Mouse (Mus musculus) C2C12 (cell line): Measurements from ENCODE around the gene AC134908.4. TPM values are rescaled to one million over a fixed set of nuclear protein-coding genes. Genes with fewer than 3 reads are reported as not detected.

Experiments
- H3K27me3 ChIP-seq: one replicate; pipeline ENCODE4 v1.6.1; 2011; ENCODE audit not compliant: control insufficient read depth, insufficient read depth, insufficient read length
- H3K36me3 ChIP-seq: one replicate; pipeline ENCODE4 v1.6.1; 2011; ENCODE audit not compliant: control insufficient read depth, insufficient read depth
- H3K4me3 ChIP-seq: one replicate; pipeline ENCODE4 v1.5.1; 2011; ENCODE audit warnings: mild to moderate bottlenecking, control low read depth; ENCODE audit not compliant: poor library complexity, insufficient read depth, severe bottlenecking
- H3K79me2 ChIP-seq: one replicate; pipeline ENCODE4 v1.6.1; 2011; ENCODE audit not compliant: control insufficient read depth, insufficient read depth
- H3K79me3 ChIP-seq: one replicate; pipeline ENCODE4 v1.6.1; 2011; ENCODE audit warnings: low read depth, control low read depth
- H3ac ChIP-seq: one replicate; pipeline ENCODE3; 2011; ENCODE audit warnings: low read depth; ENCODE audit not compliant: control insufficient read depth, insufficient read length
- CEBPB ChIP-seq: IDR thresholded peaks from one replicate; pipeline ENCODE4 v1.6.1; 2011; ENCODE audit warnings: low read depth, mild to moderate bottlenecking, control low read depth, moderate library complexity
- CTCF ChIP-seq: IDR thresholded peaks from one replicate; pipeline ENCODE4 v1.5.1; 2011; ENCODE audit not compliant: control insufficient read depth, insufficient read depth, insufficient read length
- FOSL1 ChIP-seq: IDR thresholded peaks from one replicate; pipeline ENCODE4 v1.8.0; 2011; ENCODE audit warnings: mild to moderate bottlenecking, low read length; ENCODE audit not compliant: poor library complexity, insufficient read depth, severe bottlenecking
- MAX ChIP-seq: IDR thresholded peaks from one replicate; pipeline ENCODE4 v1.6.1; 2011; ENCODE audit warnings: mild to moderate bottlenecking, control low read depth
- MYOD1 ChIP-seq: IDR thresholded peaks from one replicate; pipeline ENCODE4 v1.6.1; 2011; ENCODE audit warnings: low read depth; ENCODE audit not compliant: control insufficient read depth, insufficient read length
- MYOG ChIP-seq: IDR thresholded peaks from one replicate; pipeline ENCODE4 v1.6.1; 2011; ENCODE audit not compliant: control insufficient read depth, insufficient read length; ENCODE audit errors: extremely low read depth
- USF1 ChIP-seq: IDR thresholded peaks from one replicate; pipeline ENCODE4 v1.6.1; 2011; ENCODE audit warnings: low read depth, mild to moderate bottlenecking, control low read depth, moderate library complexity
- polyA plus RNA-seq: library from polyadenylated mRNA; unstranded; fragments of >200 nt; fragmentation: generic; extraction: Trizol; gene quantifications from one replicate; pipeline ENCODE4 v1.2.1, GENCODE M21; 2012; ENCODE audit warnings: missing spikeins

AC134908.4 gene
- polyA plus RNA-seq, 1 experiment, result not detected

DNA sequence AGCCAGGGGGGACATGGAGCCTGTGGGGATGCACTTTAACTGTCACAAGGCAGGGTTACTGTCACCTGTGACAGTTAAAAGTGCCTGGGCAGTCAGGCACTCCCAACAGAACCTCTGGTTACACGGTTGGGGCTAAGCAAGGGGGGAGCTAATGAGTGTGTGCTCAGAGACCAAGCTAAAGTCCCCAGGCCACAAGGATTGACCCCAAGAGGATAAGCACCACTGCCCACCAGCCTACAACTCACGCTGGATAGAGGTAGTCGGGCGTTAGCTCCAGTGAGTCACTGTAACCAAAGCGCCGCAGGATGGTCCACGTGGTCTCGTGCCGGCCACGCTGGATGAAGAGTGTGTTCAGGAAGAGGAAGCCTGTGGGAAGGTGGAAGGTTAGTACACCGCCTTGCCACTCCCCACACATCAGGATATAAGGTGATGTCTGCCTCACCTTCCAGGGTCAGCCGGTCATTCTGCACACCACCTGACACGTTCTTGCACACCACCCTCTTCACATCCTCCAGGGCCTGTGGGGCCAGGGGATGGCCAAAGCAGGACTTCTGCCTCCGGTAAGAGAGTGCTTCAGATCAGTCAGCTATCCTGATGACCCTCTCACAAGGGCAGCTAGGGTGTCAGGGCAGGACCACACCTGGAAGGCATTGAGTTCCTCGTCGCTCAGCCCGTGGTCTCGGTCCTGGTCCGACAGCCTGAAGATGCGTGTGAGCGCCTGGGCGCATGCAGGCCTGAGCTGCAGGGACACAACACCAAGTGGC is 45.8 kb upstream of the AC134908.4 start, which contains the start of gene Gm20683:
Gene Gm20683, minus strand, starts transcription at position 647 of the 764 bp plus-strand sequence.
- peaks cover 23% of the 10 kb centered on the region for H3K79me2 ChIP-seq
- H3ac ChIP-seq, result no peak within 1 kb of the TSS
- H3K79me3 ChIP-seq, result peaks cover 5% of the 10 kb centered on the region
- no peaks in the 10 kb centered on the region for H3K27me3 ChIP-seq
- H3K36me3 ChIP-seq, result peaks cover 41% of the 10 kb centered on the region
- no peak for TF ChIP-seq MYOD1
- TF ChIP-seq CTCF, result no peak
- no peak for TF ChIP-seq FOSL1
- TF ChIP-seq CEBPB, result no peak
- TF ChIP-seq MAX, result no peak
- H3K4me3 ChIP-seq, result no peak within 1 kb of the TSS

DNA sequence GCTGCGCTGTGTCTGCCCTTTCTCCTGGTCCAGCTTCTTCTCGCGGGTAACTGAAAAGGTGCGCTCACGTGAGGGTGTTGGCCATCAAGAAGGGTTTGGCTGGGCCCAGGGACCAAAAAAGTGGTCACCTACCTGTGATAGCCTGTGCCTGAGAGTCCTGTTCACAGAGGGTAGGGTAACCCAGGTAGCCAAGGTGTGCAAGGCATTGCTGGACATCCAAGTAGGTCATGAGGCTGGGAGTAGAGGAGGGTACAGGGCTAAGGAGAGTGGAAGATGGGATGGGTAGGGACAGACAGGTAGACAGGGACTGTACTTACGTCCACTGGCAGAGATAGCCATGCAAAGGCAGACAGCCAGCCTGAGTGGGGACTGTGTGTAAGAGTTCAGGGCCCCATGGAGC is 45.1 kb upstream of the AC134908.4 start:
- Histone ChIP-seq H3K36me3 (peaks cover 38% of the 10 kb centered on the region), H3K4me3 (no peak overlapping the region), H3K79me3 (peaks cover 5% of the 10 kb centered on the region), H3ac (no peak overlapping the region), H3K79me2 (peaks cover 23% of the 10 kb centered on the region), H3K27me3 (no peaks in the 10 kb centered on the region)
- TF ChIP-seq MYOD1 (no peak), MAX (no peak), MYOG (no peak), CTCF (no peak), USF1 (no peak), CEBPB (no peak), FOSL1 (no peak)

DNA sequence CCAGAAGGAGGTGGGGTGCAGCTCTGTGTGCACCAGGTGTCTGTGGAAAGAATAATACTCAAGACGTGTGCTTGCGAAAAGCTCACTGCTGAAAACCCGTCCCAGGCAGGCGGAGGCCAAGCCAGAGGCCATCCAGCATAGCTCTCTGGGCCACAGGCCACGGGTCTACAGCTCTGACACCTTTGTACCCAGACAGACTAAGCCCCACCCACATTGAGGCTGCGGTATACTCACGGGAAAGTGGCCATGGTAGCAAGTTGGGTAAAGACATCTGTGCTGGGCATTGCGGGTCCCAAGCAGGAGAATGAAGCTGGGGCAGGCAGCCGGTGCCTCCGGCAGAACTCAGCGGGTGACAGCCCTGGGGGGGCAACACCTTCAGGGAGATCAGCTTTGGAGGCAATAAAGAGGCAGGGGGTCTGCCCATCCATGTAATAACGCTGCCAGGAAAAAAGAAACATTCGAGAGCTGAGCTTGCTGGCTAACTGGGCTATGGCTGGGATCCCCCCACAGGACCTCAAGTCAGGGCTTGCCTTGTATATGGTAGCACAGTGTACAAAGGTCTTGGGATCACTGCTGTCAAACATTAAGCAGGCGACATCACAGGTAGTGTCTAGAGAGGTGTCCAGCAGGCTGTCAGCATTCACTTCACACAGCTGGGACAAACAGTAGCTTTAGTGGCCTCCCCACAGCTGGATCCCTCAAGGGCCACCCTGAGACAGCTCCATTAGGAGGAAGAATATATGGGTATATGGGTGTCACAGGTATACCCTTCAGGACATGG is 44.2 kb upstream of the AC134908.4 start:
- H3ac ChIP-seq, result no peak overlapping the region
- no peaks in the 10 kb centered on the region for H3K27me3 ChIP-seq
- H3K79me3 ChIP-seq, result peaks cover 5% of the 10 kb centered on the region
- TF ChIP-seq FOSL1, result no peak
- TF ChIP-seq MYOD1, result no peak
- no peak for TF ChIP-seq MYOG
- no peak for TF ChIP-seq CEBPB
- TF ChIP-seq MAX, result no peak
- TF ChIP-seq USF1, result no peak
- no peak for TF ChIP-seq CTCF
- H3K36me3 ChIP-seq, result peaks cover 39% of the 10 kb centered on the region
- peaks cover 32% of the 10 kb centered on the region for H3K79me2 ChIP-seq
- no peak overlapping the region for H3K4me3 ChIP-seq

DNA sequence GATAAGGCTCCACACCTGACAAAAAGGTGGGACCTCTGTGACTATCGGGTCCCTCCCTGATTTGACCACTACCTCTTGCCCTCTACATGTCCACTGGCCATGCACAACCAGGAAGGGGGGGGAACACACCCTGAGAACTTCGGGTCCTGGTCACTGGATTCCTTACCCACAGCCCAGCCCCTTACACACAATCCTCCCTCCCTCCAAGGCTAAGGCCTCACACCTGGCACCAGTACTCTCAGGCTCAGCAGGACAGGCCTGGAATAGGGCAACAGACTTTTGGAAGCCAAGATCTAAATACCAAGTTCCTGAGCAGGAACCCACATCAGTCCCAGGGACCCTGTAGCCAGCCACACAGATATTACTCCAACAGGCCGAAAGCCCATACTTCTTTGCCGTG is 43.4 kb upstream of the AC134908.4 start:
- Histone ChIP-seq H3K36me3 (peaks cover 40% of the 10 kb centered on the region), H3K27me3 (no peaks in the 10 kb centered on the region), H3K79me3 (peaks cover 9% of the 10 kb centered on the region), H3ac (no peak overlapping the region), H3K79me2 (peaks cover 36% of the 10 kb centered on the region), H3K4me3 (no peak overlapping the region)
- TF ChIP-seq CTCF, result no peak
- no peak for TF ChIP-seq MAX

DNA sequence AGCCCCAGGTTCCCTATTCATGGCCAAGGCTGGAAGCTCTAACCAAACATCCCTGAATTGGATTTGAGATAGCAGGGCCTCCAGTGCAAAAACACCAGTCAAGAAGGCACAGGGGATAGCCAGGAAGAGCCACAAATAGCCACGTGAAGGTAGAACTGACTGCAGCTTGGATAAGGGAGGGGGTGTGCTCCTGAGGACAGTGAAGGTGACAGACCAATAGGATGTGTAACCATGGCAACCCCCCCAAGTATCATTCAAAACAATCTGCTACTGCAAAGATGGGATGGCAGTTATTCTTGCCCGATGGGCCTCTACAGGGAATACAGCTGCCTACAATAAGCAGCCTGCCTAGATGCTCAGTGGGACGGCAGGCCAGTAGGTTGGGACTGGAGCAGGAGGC is 42.1 kb upstream of the AC134908.4 start:
- TF ChIP-seq CTCF (no peak), CEBPB (no peak), FOSL1 (no peak), MYOG (no peak), MYOD1 (no peak), USF1 (no peak), MAX (no peak)
- H3K79me2 ChIP-seq, result peaks cover 32% of the 10 kb centered on the region
- H3ac ChIP-seq, result no peak overlapping the region
- peaks cover 9% of the 10 kb centered on the region for H3K79me3 ChIP-seq
- H3K4me3 ChIP-seq, result no peak overlapping the region
- H3K27me3 ChIP-seq, result no peaks in the 10 kb centered on the region
- H3K36me3 ChIP-seq, result peaks cover 40% of the 10 kb centered on the region

DNA sequence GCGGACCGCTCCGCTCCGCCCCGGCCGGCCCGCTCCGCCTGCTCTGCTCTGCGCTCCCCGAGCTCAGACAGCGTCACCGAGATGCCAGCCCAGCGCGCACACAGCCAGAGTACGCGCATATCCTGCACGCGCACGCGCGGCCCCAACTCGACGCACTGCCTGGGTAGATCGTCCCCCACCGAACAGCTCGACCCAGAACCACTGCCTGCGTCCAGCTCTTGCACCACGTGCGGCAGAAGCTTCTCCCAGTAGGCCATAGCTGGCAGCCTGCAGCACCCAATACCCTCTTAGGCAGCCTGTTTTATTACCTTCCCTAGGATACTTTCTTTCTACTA is 41.6 kb upstream of the AC134908.4 start, which contains the start of gene Rhbdl1:
Gene Rhbdl1, minus strand, starts transcription at position 220 of the 335 bp plus-strand sequence.
- H3K4me3 ChIP-seq, result no peak within 1 kb of the TSS
- H3ac ChIP-seq, result no peak within 1 kb of the TSS
- TF ChIP-seq FOSL1 (no peak), MYOD1 (no peak), MYOG (no peak), CEBPB (no peak), CTCF (no peak), USF1 (no peak), MAX (no peak)
- peaks cover 32% of the 10 kb centered on the region for H3K79me2 ChIP-seq
- H3K79me3 ChIP-seq, result peaks cover 14% of the 10 kb centered on the region
- peaks cover 39% of the 10 kb centered on the region for H3K36me3 ChIP-seq
- H3K27me3 ChIP-seq, result no peaks in the 10 kb centered on the region
